Mouse (Mus musculus): ENCODE results near the gene Perm1.

- no peak for TF ChIP-seq TAL1 (IDR thresholded peaks at IDR 0.05; ENCODE audit: low read length)
- TF ChIP-seq KAT2A (conservative IDR thresholded peaks at IDR 0.05; ENCODE audit: low read depth, low read length): no peak
- TF ChIP-seq CTCF (IDR thresholded peaks at IDR 0.05 in 2 of 3, conservative IDR thresholded peaks at IDR 0.05 in 1 of 3; ENCODE audit: control insufficient read depth in 1 of 3, insufficient read depth in 1 of 3, low read depth in 2 of 3, low read length in 3 of 3, poor library complexity in 1 of 3, severe bottlenecking in 1 of 3): no peak
- TF ChIP-seq POLR2A (IDR thresholded peaks at IDR 0.05; ENCODE audit: control insufficient read depth in 1 of 2, insufficient read depth in 1 of 2, low read depth in 1 of 2, low read length in 2 of 2, poor library complexity in 1 of 2): no peak
- no peak for TF ChIP-seq ZMIZ1 (IDR thresholded peaks at IDR 0.05; ENCODE audit: low read depth, low read length)
- no peak for TF ChIP-seq CHD2 (IDR thresholded peaks at IDR 0.05; ENCODE audit: low read length)
- TF ChIP-seq ZKSCAN1 (IDR thresholded peaks at IDR 0.05; ENCODE audit: low read depth, low read length): no peak
- no peak for TF ChIP-seq GABPA (IDR thresholded peaks at IDR 0.05; ENCODE audit: low read depth, low read length)
Observed at GRCm38 (mm10) chr4:156215649-156216048, at the start of gene Perm1.

All from MEL (cell line).